23 mouse cellular contexts compared by ENCODE assay signal in the genomic region with DNA sequence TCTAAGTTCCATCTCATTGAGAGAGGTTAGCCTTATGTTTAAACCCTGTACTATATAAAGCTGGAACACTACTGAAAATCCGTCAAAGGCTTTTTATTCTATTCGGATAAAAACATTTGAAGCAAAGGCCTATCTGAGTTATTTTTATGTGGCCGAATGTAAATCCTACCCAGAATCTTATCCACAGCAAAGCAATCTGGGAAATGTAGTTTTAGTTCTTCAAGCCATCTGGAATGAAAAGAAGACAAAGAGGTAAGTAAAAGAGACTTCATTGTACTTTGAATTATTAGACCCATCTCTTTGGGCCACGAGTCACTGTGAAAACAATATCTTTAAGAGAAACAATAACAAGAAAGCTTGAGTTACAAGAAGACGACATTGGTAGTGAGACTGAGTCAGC.
DNase-seq lines count a peak whose midpoint lies in the region; ATAC-seq and TF ChIP-seq lines count a peak whose summit lies in the region.
"Had no signal": no experiment of that assay in that cellular context is flagged by ENCODE, and none has a peak within 500 bp of the region (broad histone marks: within the 10 kb centered on the region; RNA-seq: fewer than 3 reads in every experiment).

No protein-coding gene starts in this region.

- DNase-seq in forebrain, postnatal 0 days, result no peak
- DNase-seq in CH12.LX (ENCODE audit: extremely low read depth), result no peak
- DNase-seq in ES-E14 (ENCODE audit: low read depth, low spot score), result no peak
- DNase-seq in brain, embryonic 14.5 days (ENCODE audit: low read depth), result peak; percentile 30
- DNase-seq in spleen, postnatal 4 days (ENCODE audit: low spot score in 2 of 2), result no peak
- DNase-seq in right cerebral cortex, postnatal 14 days, result no peak
- DNase-seq: adrenal gland, adult 2 months; adrenal gland, postnatal 25 days; cerebellum, adult 11-12 months; cerebellum, adult 9-10 months; cerebellum, postnatal 25 days; gastrocnemius, adult 2 months; gastrocnemius, postnatal 36 days; heart, adult 11 months; heart, postnatal 10 days; heart, postnatal 4 days; kidney, adult 8-10 months had no signal

- no peak for TF ChIP-seq CTCF in forebrain, postnatal 0 days (IDR thresholded peaks at IDR 0.05; ENCODE audit: low read depth)
- no peak for TF ChIP-seq CTCF in CH12.LX (conservative IDR thresholded peaks at IDR 0.05 in 1 of 2, IDR thresholded peaks at IDR 0.05 in 1 of 2; ENCODE audit: low read depth in 2 of 2, low read length in 2 of 2)
- TF ChIP-seq CTCF in brain, embryonic 14.5 days (IDR thresholded peaks at IDR 0.05; ENCODE audit: borderline replicate concordance, extremely low read depth, insufficient read depth, insufficient read length), result no peak

- no peaks in the 10 kb centered on the region for H3K27me3 ChIP-seq in forebrain, postnatal 0 days (ENCODE audit: insufficient read depth, low read length)
- no peaks in the 10 kb centered on the region for H3K27me3 ChIP-seq in forebrain, embryonic 13.5 days
- no peaks in the 10 kb centered on the region for H3K27me3 ChIP-seq in CH12.LX (replicated peaks)
- H3K27me3 ChIP-seq: embryonic facial prominence, embryonic 13.5 days; hindbrain, embryonic 12.5 days had no signal

- in situ Hi-C loops in CH12.LX (cut with MboI; ENCODE audit: low pct_ligation_motif_present, low pct_unique_long_range_greater_than_20kb, low sequenced_read_pairs), result no loop called here
- in situ Hi-C loops in ES-E14 (cut with MboI; ENCODE audit: low sequenced_read_pairs in 2 of 2, unreplicated experiment in 2 of 2), result no loop called here

- WGBS in forebrain, postnatal 0 days, result 59% methylated on average over 5 of the region's 5 CpGs
- 85% methylated on average over 5 of the region's 5 CpGs for WGBS in forebrain, embryonic 13.5 days

- TF ChIP-seq POLR2A in CH12.LX (IDR thresholded peaks at IDR 0.05; ENCODE audit: low read depth, low read length), result no peak
- no peak for TF ChIP-seq POLR2A in brain, embryonic 14.5 days (IDR thresholded peaks at IDR 0.05; ENCODE audit: borderline replicate concordance, extremely low read depth, insufficient read depth, insufficient read length, poor library complexity, severe bottlenecking)

- H3K36me3 ChIP-seq in forebrain, postnatal 0 days (ENCODE audit: insufficient read depth), result no peaks in the 10 kb centered on the region
- H3K36me3 ChIP-seq in forebrain, embryonic 13.5 days (ENCODE audit: poor library complexity, severe bottlenecking), result no peaks in the 10 kb centered on the region
- H3K36me3 ChIP-seq in CH12.LX (replicated peaks in 1 of 2; ENCODE audit: control insufficient read depth in 1 of 2, insufficient read depth in 1 of 2, low read length in 1 of 2), result no peaks in the 10 kb centered on the region
- H3K36me3 ChIP-seq in ES-E14 (ENCODE audit: control insufficient read depth, insufficient read depth, low read length, poor library complexity, severe bottlenecking), result no peaks in the 10 kb centered on the region
- H3K36me3 ChIP-seq: embryonic facial prominence, embryonic 13.5 days; hindbrain, embryonic 12.5 days had no signal

- H3K9me3 ChIP-seq in forebrain, postnatal 0 days (ENCODE audit: low read length), result no peaks in the 10 kb centered on the region
- no peaks in the 10 kb centered on the region for H3K9me3 ChIP-seq in forebrain, embryonic 13.5 days (replicated peaks)
- H3K9me3 ChIP-seq in CH12.LX (replicated peaks; ENCODE audit: low read length) (no peaks in the 10 kb centered on the region), ES-E14 (ENCODE audit: control insufficient read depth, insufficient read depth, low read depth, low read length) (no peaks in the 10 kb centered on the region)
- H3K9me3 ChIP-seq: embryonic facial prominence, embryonic 13.5 days; hindbrain, embryonic 12.5 days had no signal

- 0 out of 2 replicates have a peak, but pooled peaks cover 4% of the 10 kb centered on the region for H3K4me1 ChIP-seq in forebrain, postnatal 0 days (ENCODE audit: insufficient read depth)
- H3K4me1 ChIP-seq in forebrain, embryonic 13.5 days, result no peaks in the 10 kb centered on the region
- H3K4me1 ChIP-seq in CH12.LX (ENCODE audit: control insufficient read depth in 1 of 2, insufficient read depth in 2 of 2) (no peaks in the 10 kb centered on the region), ES-E14 (ENCODE audit: control insufficient read depth in 2 of 2, insufficient read depth in 2 of 2, low read length in 2 of 2, poor library complexity in 1 of 2) (peaks cover 0 to 2% of the 10 kb centered on the region in 2 experiments; a peak in 1 of 4 replicates)
- H3K4me1 ChIP-seq: hindbrain, embryonic 12.5 days had no signal

- ATAC-seq in forebrain, postnatal 0 days, result peak; percentile 23
- ATAC-seq in forebrain, embryonic 13.5 days, result no peak
- ATAC-seq: hindbrain, embryonic 16.5 days; inflammation-experienced regulatory T-cells, adult 6 months; intestine, postnatal 0 days had no signal

- dilution Hi-C loops in CH12.LX (cut with MboI; ENCODE audit: extremely low pct_ligation_motif_present, extremely low pct_unique_long_range_greater_than_20kb, low sequenced_read_pairs), result no loop called here

- H3K4me3 ChIP-seq in forebrain, postnatal 0 days (ENCODE audit: low read depth, low read length), result no peak overlapping the region
- H3K4me3 ChIP-seq in forebrain, embryonic 13.5 days, result no peak overlapping the region
- H3K4me3 ChIP-seq in CH12.LX (replicated peaks in 1 of 3; ENCODE audit: low read depth in 2 of 3, low read length in 2 of 3, poor library complexity in 1 of 3) (no peak overlapping the region), ES-E14 (ENCODE audit: insufficient read depth in 1 of 2, low read depth in 1 of 2, low read length in 2 of 2, poor library complexity in 1 of 2, severe bottlenecking in 1 of 2) (no peak overlapping the region)
- H3K4me3 ChIP-seq: embryonic facial prominence, embryonic 13.5 days; gastrocnemius, adult 2 months; hindbrain, embryonic 12.5 days had no signal

- no peak overlapping the region for H3K9ac ChIP-seq in forebrain, postnatal 0 days
- H3K9ac ChIP-seq in forebrain, embryonic 13.5 days, result no peak overlapping the region
- H3K9ac ChIP-seq in CH12.LX (ENCODE audit: insufficient read depth, low read depth), result no peak overlapping the region
- H3K9ac ChIP-seq in ES-E14 (ENCODE audit: insufficient read depth, low read depth, low read length, poor library complexity, severe bottlenecking), result no peak overlapping the region
- H3K9ac ChIP-seq: embryonic facial prominence, embryonic 13.5 days; hindbrain, embryonic 12.5 days had no signal

- no peak overlapping the region for H3K4me2 ChIP-seq in forebrain, postnatal 0 days (ENCODE audit: low read depth)
- no peak overlapping the region for H3K4me2 ChIP-seq in forebrain, embryonic 13.5 days
- H3K4me2 ChIP-seq in CH12.LX (ENCODE audit: insufficient read depth, low read depth, poor library complexity, severe bottlenecking), result no peak overlapping the region
- H3K4me2 ChIP-seq: embryonic facial prominence, embryonic 13.5 days; hindbrain, embryonic 12.5 days had no signal

- H3K27ac ChIP-seq in forebrain, postnatal 0 days (ENCODE audit: low read depth, low read length), result peak overlapping the region; percentile 59; the same call in 1 of the 2 replicates
- no peak overlapping the region; the same call in 1 of the 2 replicates for H3K27ac ChIP-seq in forebrain, embryonic 13.5 days
- H3K27ac ChIP-seq in CH12.LX (ENCODE audit: insufficient read depth, low read depth), result no peak overlapping the region
- H3K27ac ChIP-seq in ES-E14 (ENCODE audit: insufficient read depth, low read depth, low read length, poor library complexity, severe bottlenecking), result no peak overlapping the region
- H3K27ac ChIP-seq: embryonic facial prominence, embryonic 13.5 days; gastrocnemius, adult 2 months; hindbrain, embryonic 12.5 days had no signal

- no peaks in the 10 kb centered on the region for H3K79me2 ChIP-seq in CH12.LX (replicated peaks; ENCODE audit: control insufficient read depth, extremely low read depth, insufficient read depth, poor library complexity, severe bottlenecking)

- no peak for TF ChIP-seq RAD21 in CH12.LX (IDR thresholded peaks at IDR 0.05; ENCODE audit: low read depth, low read length)

- TF ChIP-seq EP300 in CH12.LX (IDR thresholded peaks at IDR 0.05; ENCODE audit: low read length), result no peak

TF ChIP-seq in CH12.LX, 34 proteins besides CTCF, POLR2A, EP300 and RAD21:
- no peak for TF ChIP-seq IRF4 (IDR thresholded peaks at IDR 0.05; ENCODE audit: low read depth, low read length)
- TF ChIP-seq HCFC1 (IDR thresholded peaks at IDR 0.05; ENCODE audit: low read depth, low read length), result peak; percentile 37

TF ChIP-seq in ES-E14, 5 proteins besides CTCF, POLR2A, EP300 and RAD21:
- no peak for TF ChIP-seq ZC3H11A (IDR thresholded peaks at IDR 0.05; ENCODE audit: borderline replicate concordance, low read depth, low read length)
- TF ChIP-seq HCFC1 (IDR thresholded peaks at IDR 0.05; ENCODE audit: borderline replicate concordance, insufficient read depth, low read length), result peak; percentile 71; the same call in 1 of the 2 replicates
TF ChIP-seq in ES-E14: peak in this region for 1.
